Mouse (Mus musculus): ENCODE results near the gene Zfp367.

DNA sequence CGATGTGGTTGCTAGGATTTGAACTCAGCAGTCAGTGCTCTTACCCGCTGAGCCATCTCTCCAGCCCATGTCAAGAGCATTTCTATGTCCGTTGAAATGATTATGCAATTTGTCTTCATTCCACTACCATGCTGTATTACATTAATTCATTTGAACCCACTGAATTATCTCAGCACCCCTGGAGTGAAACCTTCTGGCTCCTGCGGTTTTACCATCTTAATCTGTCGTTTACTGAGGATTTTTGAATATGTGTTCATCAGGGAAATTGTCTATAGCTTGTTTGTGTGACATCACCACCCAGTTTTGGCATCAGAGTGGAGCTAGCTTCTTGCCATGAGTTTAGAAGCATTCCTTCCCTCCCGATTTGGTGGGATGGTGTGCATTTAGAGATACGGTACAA lies 62.0 kb downstream of the Zfp367 start:
- TF ChIP-seq POLR2A (IDR thresholded peaks at IDR 0.05; ENCODE audit: low read depth, low read length) (no peak), CTCF (conservative IDR thresholded peaks at IDR 0.05; ENCODE audit: insufficient read depth, insufficient read length, low read depth, low read length) (no peak)

All from kidney, adult 2 months (tissue).